Mouse (Mus musculus) kidney, embryonic 14.5 days (tissue): ENCODE data around the gene Schip1. TPM values are rescaled to one million over a fixed set of nuclear protein-coding genes. Genes with fewer than 3 reads are reported as not detected.

ENCODE experiments used
- ATAC-seq: fragments of 200-750 bp; cut with Nextera tagmentation; 2 replicates; pipeline ENCODE4 v1.8.0; 2017; ENCODE audit warnings: moderate number of reproducible peaks, mild to moderate bottlenecking, moderate TSS enrichment, moderate library complexity; ENCODE audit not compliant: low FRiP score, low TSS enrichment
- H3K27ac ChIP-seq: fragments of 300-500 bp; sonication (generic); 2 replicates; pipeline ENCODE4 v1.5.1; 2014; ENCODE audit warnings: low read depth, mild to moderate bottlenecking, low read length, moderate library complexity, mixed read lengths
- H3K27me3 ChIP-seq: fragments of 300-500 bp; sonication (generic); 2 replicates; pipeline ENCODE4 v1.6.1; 2014; ENCODE audit warnings: mild to moderate bottlenecking, low read length; ENCODE audit not compliant: control insufficient read depth, insufficient read depth
- H3K36me3 ChIP-seq: fragments of 300-500 bp; sonication (generic); 2 replicates; pipeline ENCODE4 v1.6.1; 2014; ENCODE audit warnings: low read length, mixed read lengths; ENCODE audit not compliant: control insufficient read depth, insufficient read depth
- H3K4me1 ChIP-seq: fragments of 300-500 bp; sonication (generic); 2 replicates; pipeline ENCODE4 v1.6.1; 2014; ENCODE audit warnings: low read length, mixed read lengths; ENCODE audit not compliant: control insufficient read depth, insufficient read depth
- H3K4me2 ChIP-seq: fragments of 300-500 bp; sonication (generic); replicated peaks from 2 replicates; pipeline ENCODE4 v1.6.1; 2014; ENCODE audit warnings: low read depth, mild to moderate bottlenecking, low read length
- H3K4me3 ChIP-seq: fragments of 300-500 bp; sonication (generic); 2 replicates; pipeline ENCODE4 v1.5.1; 2014; ENCODE audit warnings: mild to moderate bottlenecking, low read length
- H3K9ac ChIP-seq: fragments of 300-500 bp; sonication (generic); 2 replicates; pipeline ENCODE4 v1.6.1; 2014; ENCODE audit warnings: low read depth, mild to moderate bottlenecking, low read length, moderate library complexity
- H3K9me3 ChIP-seq: fragments of 300-500 bp; sonication (generic); 2 replicates; pipeline ENCODE4 v1.6.1; 2016; ENCODE audit warnings: low read length; ENCODE audit not compliant: control insufficient read depth
- WGBS: fragments of 180-500 bp; shearing (Covaris S2); extraction: QIAGEN DNeasy Blood & Tissue Kit; methylation state at CpG from one replicate; pipeline ENCODE4 v1.1.7; 2014; 5-methylcytosine and 5-hydroxymethylcytosine counted together
- polyA plus RNA-seq: library from polyadenylated mRNA; unstranded; fragments of >200 nt; fragmentation: Nextera tagmentation; extraction: Ambion mirVana; gene quantifications from 2 replicates; pipeline ENCODE4 v1.2.1, GENCODE M21; 2014

Gene Schip1
- polyA plus RNA-seq, 1 experiment from 2014 or later, result 50.1 TPM

- Histone ChIP-seq H3K9me3 (no peaks in the 10 kb centered on the region), H3K4me3 (no peak overlapping the region), H3K36me3 (no peaks in the 10 kb centered on the region), H3K27ac (no peak overlapping the region), H3K4me1 (peaks cover 14% of the 10 kb centered on the region; the same call in 1 of the 2 replicates), H3K4me2 (no peak overlapping the region), H3K27me3 (no peaks in the 10 kb centered on the region), H3K9ac (no peak overlapping the region)
- WGBS, result 86% methylated on average over 8 of the region's 8 CpGs
- ATAC-seq, result no peak
Measured at GRCm38 (mm10) chr3:68607336-68607735, 542.7 kb downstream of the Schip1 start.

DNA sequence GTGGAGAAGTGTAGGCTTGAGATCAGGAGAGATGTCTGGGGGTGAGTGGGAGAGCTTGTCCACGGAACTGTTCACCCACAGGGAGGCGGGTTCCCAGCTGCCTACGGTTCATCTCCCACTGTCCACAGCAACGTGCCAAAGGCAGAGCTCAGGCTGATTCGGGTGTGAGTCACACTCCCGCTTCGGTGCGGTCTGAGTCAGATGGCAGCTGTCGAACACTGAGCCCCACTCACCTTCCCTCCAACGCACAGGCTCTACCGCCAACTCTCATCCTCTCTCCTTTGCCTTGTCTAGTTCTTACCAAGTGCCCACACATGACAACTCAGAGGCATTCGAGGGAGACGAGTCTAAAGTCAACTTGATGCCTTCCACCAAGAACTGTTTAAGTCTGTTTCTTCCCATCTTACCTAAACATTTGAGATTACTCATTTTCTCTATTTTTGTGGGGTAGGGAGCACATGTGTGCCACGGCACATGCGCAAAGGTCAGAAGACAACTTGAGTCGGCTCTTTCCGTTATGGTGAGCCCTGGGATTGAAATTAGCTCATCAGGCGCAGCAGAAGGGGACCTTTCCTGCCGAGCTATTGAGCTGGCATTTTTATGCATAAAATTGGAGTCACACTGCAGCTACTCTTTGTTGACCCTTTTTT lies 544.4 kb downstream of the Schip1 start:
- H3K27me3 ChIP-seq, result no peaks in the 10 kb centered on the region

GRCm38 (mm10) chr3:68610011-68610410 lies 545.4 kb downstream of the Schip1 start:
- no peak for ATAC-seq
- Histone ChIP-seq H3K4me1 (peaks cover 12% of the 10 kb centered on the region; the same call in 1 of the 2 replicates), H3K4me2 (no peak overlapping the region), H3K27ac (no peak overlapping the region), H3K36me3 (no peaks in the 10 kb centered on the region), H3K9me3 (no peaks in the 10 kb centered on the region), H3K27me3 (no peaks in the 10 kb centered on the region), H3K4me3 (no peak overlapping the region), H3K9ac (no peak overlapping the region)
- WGBS, result 36% methylated on average over 6 of the region's 6 CpGs

More for the DNA sequence above, 544.4 kb downstream of the Schip1 start:
- Histone ChIP-seq H3K27ac (no peak overlapping the region), H3K9me3 (no peaks in the 10 kb centered on the region), H3K9ac (no peak overlapping the region), H3K4me1 (peaks cover 14% of the 10 kb centered on the region; the same call in 1 of the 2 replicates), H3K4me3 (no peak overlapping the region), H3K36me3 (no peaks in the 10 kb centered on the region), H3K4me2 (no peak overlapping the region)
- whole genome bisulfite sequencing, result 73% methylated on average over 19 of the region's 19 CpGs
- ATAC-seq, result no peak; the same call in 1 of the 2 replicates

GRCm38 (mm10) chr3:68610598-68611261 lies 546.1 kb downstream of the Schip1 start:
- Histone ChIP-seq H3K4me1 (peaks cover 12% of the 10 kb centered on the region; the same call in 1 of the 2 replicates), H3K4me3 (no peak overlapping the region), H3K36me3 (no peaks in the 10 kb centered on the region), H3K9me3 (no peaks in the 10 kb centered on the region), H3K27ac (no peak overlapping the region), H3K9ac (no peak overlapping the region), H3K27me3 (no peaks in the 10 kb centered on the region), H3K4me2 (no peak overlapping the region)
- peak; percentile 46; the same call in 1 of the 2 replicates for ATAC-seq
- 43% methylated on average over 11 of the region's 11 CpGs for whole genome bisulfite sequencing

- H3K4me3 ChIP-seq, result no peak overlapping the region
- H3K9ac ChIP-seq, result no peak overlapping the region
- H3K27me3 ChIP-seq, result no peaks in the 10 kb centered on the region
- H3K27ac ChIP-seq, result no peak overlapping the region
- 72% methylated on average over 10 of the region's 10 CpGs for WGBS
- 0 out of 2 replicates have a peak, but pooled peaks cover 5% of the 10 kb centered on the region for H3K4me1 ChIP-seq
- peak; percentile 55; the same call in 1 of the 2 replicates for ATAC-seq
- H3K36me3 ChIP-seq, result no peaks in the 10 kb centered on the region
- no peaks in the 10 kb centered on the region for H3K9me3 ChIP-seq
- H3K4me2 ChIP-seq, result no peak overlapping the region
Measured at GRCm38 (mm10) chr3:68615042-68615810, 550.6 kb downstream of the Schip1 start.

DNA sequence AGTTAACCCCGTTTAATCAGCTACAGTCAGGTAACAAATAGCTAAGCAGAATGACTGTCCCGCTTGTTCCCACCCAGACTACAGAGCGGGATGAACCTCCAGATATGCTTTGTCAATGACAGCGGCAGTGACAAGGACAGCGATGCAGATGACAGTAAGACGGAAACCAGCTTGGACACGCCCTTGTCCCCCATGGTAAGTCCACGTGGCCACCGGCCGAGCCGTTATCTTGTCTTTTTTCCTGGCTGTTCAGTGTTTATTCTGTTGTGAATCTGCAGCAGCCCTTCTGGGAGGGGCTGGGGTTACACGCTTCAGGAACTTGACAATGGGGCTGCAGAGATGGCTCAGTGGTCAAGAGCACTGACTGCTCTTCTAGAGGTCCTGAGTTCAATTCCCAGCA lies 551.8 kb downstream of the Schip1 start:
- no peak overlapping the region for H3K27ac ChIP-seq
- H3K9ac ChIP-seq, result no peak overlapping the region
- WGBS, result 81% methylated on average over 12 of the region's 12 CpGs
- H3K27me3 ChIP-seq, result no peaks in the 10 kb centered on the region
- H3K4me2 ChIP-seq, result no peak overlapping the region
- H3K36me3 ChIP-seq, result no peaks in the 10 kb centered on the region
- H3K4me1 ChIP-seq, result no peaks in the 10 kb centered on the region
- no peak overlapping the region for H3K4me3 ChIP-seq
- no peak for ATAC-seq
- no peaks in the 10 kb centered on the region for H3K9me3 ChIP-seq

GRCm38 (mm10) chr3:68617708-68618107 lies 553.1 kb downstream of the Schip1 start:
- Histone ChIP-seq H3K9ac (no peak overlapping the region), H3K27ac (no peak overlapping the region), H3K36me3 (no peaks in the 10 kb centered on the region), H3K4me1 (no peaks in the 10 kb centered on the region), H3K27me3 (no peaks in the 10 kb centered on the region), H3K4me2 (no peak overlapping the region), H3K4me3 (no peak overlapping the region), H3K9me3 (no peaks in the 10 kb centered on the region)
- ATAC-seq, result no peak
- WGBS, result 90% methylated on average over 10 of the region's 10 CpGs

DNA sequence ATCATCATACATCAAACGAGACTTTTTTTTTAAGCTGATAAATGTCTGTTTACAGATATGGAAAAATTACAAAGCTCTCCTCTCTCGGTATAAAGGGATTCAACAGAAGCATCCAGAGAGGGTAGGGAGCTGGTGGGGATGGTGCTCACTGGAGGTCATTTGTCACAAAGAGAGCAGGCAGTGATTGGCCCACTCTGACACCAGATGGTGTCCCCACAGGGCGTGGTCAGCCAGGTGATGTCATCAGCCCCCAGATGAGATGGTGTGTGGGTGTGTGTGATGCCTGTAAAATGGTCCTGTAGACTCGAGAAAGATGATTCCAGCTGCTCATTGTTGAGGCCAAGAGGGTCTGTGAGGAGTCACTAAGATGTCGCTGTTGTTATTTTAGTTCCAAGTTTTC lies 554.5 kb downstream of the Schip1 start:
- H3K27ac ChIP-seq, result no peak overlapping the region
- no peak overlapping the region for H3K4me3 ChIP-seq
- H3K9ac ChIP-seq, result no peak overlapping the region
- H3K9me3 ChIP-seq, result no peaks in the 10 kb centered on the region
- H3K27me3 ChIP-seq, result no peaks in the 10 kb centered on the region
- 0 out of 2 replicates have a peak, but pooled peaks cover 2% of the 10 kb centered on the region for H3K36me3 ChIP-seq
- 62% methylated on average over 5 of the region's 5 CpGs for WGBS
- no peak overlapping the region for H3K4me2 ChIP-seq
- no peaks in the 10 kb centered on the region for H3K4me1 ChIP-seq
- no peak for ATAC-seq
